In genomic region chr15:89195690-89196312, GRCm38 (mm10) we compare ENCODE assay signal across 8 mouse cellular contexts. TPM values are rescaled to one million over a fixed set of nuclear protein-coding genes. Genes with fewer than 3 reads are reported as not detected.
DNase-seq lines count a peak whose midpoint lies in the region; ATAC-seq and TF ChIP-seq lines count a peak whose summit lies in the region.

No protein-coding gene starts in this region.

- H3ac ChIP-seq in C2C12 (ENCODE audit: control insufficient read depth, insufficient read length, low read depth) = peak overlapping the region; percentile 99

- WGBS in heart, embryonic 11.5 days (ENCODE audit: insufficient replicate concordance) = under 1% methylated on average over 25 of the region's 25 CpGs
- WGBS in kidney, embryonic 16.5 days = under 1% methylated on average over 25 of the region's 25 CpGs
- 1% methylated on average over 25 of the region's 25 CpGs for WGBS in liver, embryonic 13.5 days (ENCODE audit: insufficient replicate concordance)
- under 1% methylated on average over 25 of the region's 25 CpGs for WGBS in stomach, embryonic 16.5 days

- H3K9ac ChIP-seq in heart, embryonic 11.5 days (ENCODE audit: low read depth, low read length) = peak overlapping the region; percentile 88
- peak overlapping the region; percentile 99 for H3K9ac ChIP-seq in kidney, embryonic 16.5 days (replicated peaks; ENCODE audit: low read length)
- peak overlapping the region; percentile 98 for H3K9ac ChIP-seq in liver, embryonic 13.5 days
- H3K9ac ChIP-seq in stomach, embryonic 16.5 days (ENCODE audit: low read length) = peak overlapping the region; percentile 99

- H3K36me3 ChIP-seq in C2C12 (ENCODE audit: control insufficient read depth, insufficient read depth) = no peaks in the 10 kb centered on the region
- no peaks in the 10 kb centered on the region for H3K36me3 ChIP-seq in heart, embryonic 11.5 days (ENCODE audit: control insufficient read depth, insufficient read depth, low read length)
- H3K36me3 ChIP-seq in kidney, embryonic 16.5 days (ENCODE audit: insufficient read depth, low read length) = 0 out of 2 replicates have a peak, but pooled peaks cover under 1% of the 10 kb centered on the region
- H3K36me3 ChIP-seq in liver, embryonic 13.5 days = no peaks in the 10 kb centered on the region
- no peaks in the 10 kb centered on the region for H3K36me3 ChIP-seq in stomach, embryonic 16.5 days (ENCODE audit: control insufficient read depth, insufficient read depth, low read length)

- H3K9me3 ChIP-seq in heart, embryonic 11.5 days (replicated peaks; ENCODE audit: control insufficient read depth, low read length) = no peaks in the 10 kb centered on the region
- no peaks in the 10 kb centered on the region for H3K9me3 ChIP-seq in kidney, embryonic 16.5 days (ENCODE audit: low read length)
- no peaks in the 10 kb centered on the region for H3K9me3 ChIP-seq in liver, embryonic 13.5 days (replicated peaks)
- H3K9me3 ChIP-seq in stomach, embryonic 16.5 days (replicated peaks; ENCODE audit: control insufficient read depth, low read length) = no peaks in the 10 kb centered on the region

- peaks cover 14% of the 10 kb centered on the region for H3K4me1 ChIP-seq in bone marrow macrophage, adult 2 months (ENCODE audit: control insufficient read depth, insufficient read depth, low read length)
- 0 out of 2 replicates have a peak, but pooled peaks cover 3% of the 10 kb centered on the region for H3K4me1 ChIP-seq in embryonic fibroblast, embryonic 13.5 days (ENCODE audit: control insufficient read depth, insufficient read depth, low read length)
- H3K4me1 ChIP-seq in heart, embryonic 11.5 days (ENCODE audit: control insufficient read depth, insufficient read depth, low read length) = peaks cover 12% of the 10 kb centered on the region
- peaks cover 13% of the 10 kb centered on the region for H3K4me1 ChIP-seq in kidney, embryonic 16.5 days (ENCODE audit: insufficient read depth, low read length)
- peaks cover 28% of the 10 kb centered on the region for H3K4me1 ChIP-seq in liver, embryonic 13.5 days (replicated peaks)
- peaks cover 13% of the 10 kb centered on the region for H3K4me1 ChIP-seq in stomach, embryonic 16.5 days (ENCODE audit: control insufficient read depth, insufficient read depth, low read length)

- peak; percentile 88 for DNase-seq in liver, embryonic 13.5 days
- peak; percentile 89 for DNase-seq in neural tube, embryonic 10.5 days (ENCODE audit: extremely low spot score, low spot score)

- no peak for TF ChIP-seq POLR2A in bone marrow macrophage, adult 2 months (IDR thresholded peaks at IDR 0.05; ENCODE audit: borderline replicate concordance, low read depth, low read length)
- peak; percentile 93 for TF ChIP-seq POLR2A in embryonic fibroblast, embryonic 13.5 days (IDR thresholded peaks at IDR 0.05; ENCODE audit: low read depth, low read length)

- H3K27ac ChIP-seq in bone marrow macrophage, adult 2 months (ENCODE audit: insufficient read depth, low read depth, low read length) = peak overlapping the region; percentile 91
- H3K27ac ChIP-seq in embryonic fibroblast, embryonic 13.5 days (ENCODE audit: insufficient read depth, low read length) = peak overlapping the region; percentile 81
- H3K27ac ChIP-seq in heart, embryonic 11.5 days (ENCODE audit: low read depth, low read length) = peak overlapping the region; percentile 91
- H3K27ac ChIP-seq in kidney, embryonic 16.5 days (ENCODE audit: low read length) = peak overlapping the region; percentile 99
- peak overlapping the region; percentile 98 for H3K27ac ChIP-seq in liver, embryonic 13.5 days
- H3K27ac ChIP-seq in stomach, embryonic 16.5 days (ENCODE audit: low read length) = peak overlapping the region; percentile 99

- peak overlapping the region; percentile 99 for H3K4me3 ChIP-seq in C2C12 (ENCODE audit: insufficient read depth, poor library complexity, severe bottlenecking)
- H3K4me3 ChIP-seq in bone marrow macrophage, adult 2 months (ENCODE audit: insufficient read depth, low read length) = peak overlapping the region; percentile 98
- peak overlapping the region; percentile 85 for H3K4me3 ChIP-seq in embryonic fibroblast, embryonic 13.5 days (ENCODE audit: insufficient read depth, low read length)
- H3K4me3 ChIP-seq in heart, embryonic 11.5 days (ENCODE audit: low read depth, low read length) = peak overlapping the region; percentile 68
- H3K4me3 ChIP-seq in kidney, embryonic 16.5 days (ENCODE audit: low read length) = peak overlapping the region; percentile 97
- peak overlapping the region; percentile 94 for H3K4me3 ChIP-seq in liver, embryonic 13.5 days (replicated peaks)
- H3K4me3 ChIP-seq in stomach, embryonic 16.5 days (replicated peaks; ENCODE audit: low read length) = peak overlapping the region; percentile 98

- H3K79me3 ChIP-seq in C2C12 (ENCODE audit: low read depth) = no peaks in the 10 kb centered on the region

- ATAC-seq in heart, embryonic 11.5 days (replicated peaks; ENCODE audit: insufficient number of reproducible peaks, low FRiP score, low TSS enrichment) = peak; percentile 95
- peak; percentile 96 for ATAC-seq in kidney, embryonic 16.5 days (ENCODE audit: low FRiP score, low TSS enrichment)
- ATAC-seq in liver, embryonic 13.5 days (ENCODE audit: low read depth) = peak; percentile 90
- ATAC-seq in stomach, embryonic 16.5 days (ENCODE audit: insufficient read depth, low FRiP score) = peak; percentile 95

- TF ChIP-seq CTCF in C2C12 (IDR thresholded peaks at IDR 0.05; ENCODE audit: control insufficient read depth, insufficient read depth, insufficient read length) = no peak
- TF ChIP-seq CTCF in bone marrow macrophage, adult 2 months (IDR thresholded peaks at IDR 0.05; ENCODE audit: low read depth, low read length) = no peak
- TF ChIP-seq CTCF in embryonic fibroblast, embryonic 13.5 days (IDR thresholded peaks at IDR 0.05; ENCODE audit: borderline replicate concordance, insufficient read depth, low read length) = no peak

- H3K79me2 ChIP-seq in C2C12 (ENCODE audit: control insufficient read depth, insufficient read depth) = no peaks in the 10 kb centered on the region

- H3K27me3 ChIP-seq in C2C12 (ENCODE audit: control insufficient read depth, insufficient read depth, insufficient read length) = no peaks in the 10 kb centered on the region
- H3K27me3 ChIP-seq in heart, embryonic 11.5 days (ENCODE audit: control insufficient read depth, insufficient read depth, low read length) = no peaks in the 10 kb centered on the region
- no peaks in the 10 kb centered on the region for H3K27me3 ChIP-seq in kidney, embryonic 16.5 days (ENCODE audit: insufficient read depth, low read length)
- no peaks in the 10 kb centered on the region for H3K27me3 ChIP-seq in liver, embryonic 13.5 days
- no peaks in the 10 kb centered on the region for H3K27me3 ChIP-seq in stomach, embryonic 16.5 days (ENCODE audit: control insufficient read depth, insufficient read depth, low read length)

- peak overlapping the region; percentile 79 for H3K4me2 ChIP-seq in heart, embryonic 11.5 days
- H3K4me2 ChIP-seq in kidney, embryonic 16.5 days (replicated peaks; ENCODE audit: low read depth, low read length) = peak overlapping the region; percentile 61
- peak overlapping the region; percentile 81 for H3K4me2 ChIP-seq in liver, embryonic 13.5 days
- H3K4me2 ChIP-seq in stomach, embryonic 16.5 days (ENCODE audit: low read depth, low read length) = peak overlapping the region; percentile 86

RNA-seq across cellular contexts. Expression of gene Dennd6b, which starts 0.5 kb away (rescaled TPM):
- 2.1 TPM for polyA plus RNA-seq in C2C12 (2012; fragmentation: generic; extraction: Trizol)
- polyA plus RNA-seq in bone marrow macrophage, adult 2 months (2012; ENCODE audit: insufficient read depth, insufficient read length, missing spikeins) = 3.4 and 3.8 TPM in 2 replicates
- polyA plus RNA-seq in embryonic fibroblast, embryonic 13.5 days (2011; ENCODE audit: insufficient read length, low read depth, missing spikeins) = 3.1 and 4.2 TPM in 2 replicates
- polyA plus RNA-seq in heart, embryonic 11.5 days (2014; fragmentation: Nextera tagmentation; extraction: Ambion mirVana) = 18.0 and 18.5 TPM in 2 replicates
- polyA plus RNA-seq in kidney, embryonic 16.5 days (2015; fragmentation: Nextera tagmentation; extraction: Ambion mirVana) = 20.4 and 21.9 TPM in 2 replicates
- 3.0 and 3.2 TPM in 2 replicates for polyA plus RNA-seq in liver, embryonic 13.5 days (2015; fragmentation: Nextera tagmentation; extraction: Ambion mirVana)
- polyA plus RNA-seq in stomach, embryonic 16.5 days (2015; fragmentation: Nextera tagmentation; extraction: Ambion mirVana) = 13.4 and 15.0 TPM in 2 replicates

RNA-seq across cellular contexts. Expression of gene Plxnb2, which starts 15.2 kb away (rescaled TPM):
- 206 TPM for polyA plus RNA-seq in C2C12 (2012; fragmentation: generic; extraction: Trizol)
- polyA plus RNA-seq in bone marrow macrophage, adult 2 months (2012; ENCODE audit: insufficient read depth, insufficient read length, missing spikeins) = 432 and 457 TPM in 2 replicates
- polyA plus RNA-seq in embryonic fibroblast, embryonic 13.5 days (2011; ENCODE audit: insufficient read length, low read depth, missing spikeins) = 194 and 237 TPM in 2 replicates
- polyA plus RNA-seq in heart, embryonic 11.5 days (2014; fragmentation: Nextera tagmentation; extraction: Ambion mirVana) = 84.6 and 95.1 TPM in 2 replicates
- 184 and 188 TPM in 2 replicates for polyA plus RNA-seq in kidney, embryonic 16.5 days (2015; fragmentation: Nextera tagmentation; extraction: Ambion mirVana)
- polyA plus RNA-seq in liver, embryonic 13.5 days (2015; fragmentation: Nextera tagmentation; extraction: Ambion mirVana) = 20.2 and 21.2 TPM in 2 replicates
- 153 and 178 TPM in 2 replicates for polyA plus RNA-seq in stomach, embryonic 16.5 days (2015; fragmentation: Nextera tagmentation; extraction: Ambion mirVana)

RNA-seq across cellular contexts. Expression of gene Ppp6r2, which starts 15.6 kb away (rescaled TPM):
- polyA plus RNA-seq in C2C12 (2012; fragmentation: generic; extraction: Trizol) = 18.4 TPM
- 31.6 and 32.7 TPM in 2 replicates for polyA plus RNA-seq in bone marrow macrophage, adult 2 months (2012; ENCODE audit: insufficient read depth, insufficient read length, missing spikeins)
- polyA plus RNA-seq in embryonic fibroblast, embryonic 13.5 days (2011; ENCODE audit: insufficient read length, low read depth, missing spikeins) = 32.4 and 43.1 TPM in 2 replicates
- 20.5 and 23.5 TPM in 2 replicates for polyA plus RNA-seq in heart, embryonic 11.5 days (2014; fragmentation: Nextera tagmentation; extraction: Ambion mirVana)
- polyA plus RNA-seq in kidney, embryonic 16.5 days (2015; fragmentation: Nextera tagmentation; extraction: Ambion mirVana) = 24.0 and 26.7 TPM in 2 replicates
- 16.2 and 17.1 TPM in 2 replicates for polyA plus RNA-seq in liver, embryonic 13.5 days (2015; fragmentation: Nextera tagmentation; extraction: Ambion mirVana)
- polyA plus RNA-seq in stomach, embryonic 16.5 days (2015; fragmentation: Nextera tagmentation; extraction: Ambion mirVana) = 20.2 and 24.4 TPM in 2 replicates

RNA-seq across cellular contexts. Expression of gene Mapk11, which starts 46.4 kb away (rescaled TPM):
- polyA plus RNA-seq in C2C12 (2012; fragmentation: generic; extraction: Trizol) = 14.9 TPM
- polyA plus RNA-seq in bone marrow macrophage, adult 2 months (2012; ENCODE audit: insufficient read depth, insufficient read length, missing spikeins) = 2.2 and 2.7 TPM in 2 replicates
- polyA plus RNA-seq in embryonic fibroblast, embryonic 13.5 days (2011; ENCODE audit: insufficient read length, low read depth, missing spikeins) = 7.3 and 10.8 TPM in 2 replicates
- 3.2 and 4.2 TPM in 2 replicates for polyA plus RNA-seq in heart, embryonic 11.5 days (2014; fragmentation: Nextera tagmentation; extraction: Ambion mirVana)
- polyA plus RNA-seq in kidney, embryonic 16.5 days (2015; fragmentation: Nextera tagmentation; extraction: Ambion mirVana) = 16.0 and 16.4 TPM in 2 replicates
- 0.76 and 0.78 TPM in 2 replicates for polyA plus RNA-seq in liver, embryonic 13.5 days (2015; fragmentation: Nextera tagmentation; extraction: Ambion mirVana)
- 5.1 and 6.0 TPM in 2 replicates for polyA plus RNA-seq in stomach, embryonic 16.5 days (2015; fragmentation: Nextera tagmentation; extraction: Ambion mirVana)

RNA-seq across cellular contexts. Expression of gene Mapk12, which starts 55.3 kb away (rescaled TPM):
- 30.5 TPM for polyA plus RNA-seq in C2C12 (2012; fragmentation: generic; extraction: Trizol)
- polyA plus RNA-seq in bone marrow macrophage, adult 2 months (2012; ENCODE audit: insufficient read depth, insufficient read length, missing spikeins) = not detected in 2 replicates
- 10.1 and 16.4 TPM in 2 replicates for polyA plus RNA-seq in embryonic fibroblast, embryonic 13.5 days (2011; ENCODE audit: insufficient read length, low read depth, missing spikeins)
- 20.7 and 24.6 TPM in 2 replicates for polyA plus RNA-seq in heart, embryonic 11.5 days (2014; fragmentation: Nextera tagmentation; extraction: Ambion mirVana)
- polyA plus RNA-seq in kidney, embryonic 16.5 days (2015; fragmentation: Nextera tagmentation; extraction: Ambion mirVana) = 15.5 and 16.2 TPM in 2 replicates
- polyA plus RNA-seq in liver, embryonic 13.5 days (2015; fragmentation: Nextera tagmentation; extraction: Ambion mirVana) = 1.5 and 1.7 TPM in 2 replicates
- polyA plus RNA-seq in stomach, embryonic 16.5 days (2015; fragmentation: Nextera tagmentation; extraction: Ambion mirVana) = 3.6 and 6.0 TPM in 2 replicates

Comparison
In these comparisons a context has a peak if more than half of its experiments do, and no peak if none do; other contexts are left out.
1. Peak in every context shown above with its lines: DNase-seq, ATAC-seq, H3K4me3 ChIP-seq and H3K27ac ChIP-seq.